Mouse (Mus musculus): Measurements from ENCODE around the gene Fem1b.
A peak's percentile ranks its signal among the peaks of the same experiment; 100 is the strongest.

- TF ChIP-seq CTCF (IDR thresholded peaks at IDR 0.05; ENCODE audit: extremely low read depth, insufficient read length, insufficient replicate concordance, low read depth, low read length) (peak; percentile 58; the same call in 1 of the 2 replicates), POLR2A (IDR thresholded peaks at IDR 0.05; ENCODE audit: low read depth, low read length) (no peak)
Observed at GRCm38 (mm10) chr9:62744558-62745275, 67.0 kb downstream of the Fem1b start.
